Mouse (Mus musculus) liver, embryonic 11.5 days (tissue): ENCODE data around the gene Ctdsp1. TPM values are rescaled to one million over a fixed set of nuclear protein-coding genes. Genes with fewer than 3 reads are reported as not detected.
"Not testable (repeated sequence)": the region's sequence is repeated elsewhere in the genome, so short reads cannot be mapped to it uniquely, and the experiment has no call there.

ENCODE experiments used
- ATAC-seq: fragments of 200-750 bp; cut with Nextera tagmentation; replicated peaks from 2 replicates; pipeline ENCODE4 v1.8.0; 2017; ENCODE audit warnings: moderate number of reproducible peaks, mild to moderate bottlenecking, moderate TSS enrichment, moderate library complexity; ENCODE audit not compliant: low FRiP score
- DNase-seq: peaks from one replicate; pipeline ENCODE4 v3.0.0-alpha.2; 2017; ENCODE audit warnings: low spot score
- H3K27ac ChIP-seq: fragments of 300-500 bp; sonication (generic); 2 replicates; pipeline ENCODE4 v1.5.1; 2014; ENCODE audit warnings: mild to moderate bottlenecking, low read depth, low read length, control low read depth
- H3K27me3 ChIP-seq: fragments of 300-500 bp; sonication (generic); replicated peaks from 2 replicates; pipeline ENCODE4 v1.6.1; 2014; ENCODE audit warnings: low read length, mixed read lengths; ENCODE audit not compliant: control insufficient read depth, insufficient read depth
- H3K36me3 ChIP-seq: fragments of 300-500 bp; sonication (generic); 2 replicates; pipeline ENCODE4 v1.6.1; 2014; ENCODE audit warnings: mild to moderate bottlenecking, low read length, moderate library complexity, mixed read lengths; ENCODE audit not compliant: control insufficient read depth, insufficient read depth
- H3K4me1 ChIP-seq: fragments of 300-500 bp; sonication (generic); replicated peaks from 2 replicates; pipeline ENCODE4 v1.6.1; 2014; ENCODE audit warnings: low read length, mixed read lengths; ENCODE audit not compliant: control insufficient read depth, insufficient read depth
- H3K4me2 ChIP-seq: fragments of 300-500 bp; sonication (generic); 2 replicates; pipeline ENCODE4 v1.6.1; 2014; ENCODE audit warnings: mild to moderate bottlenecking, control low read depth, moderate library complexity
- H3K4me3 ChIP-seq: fragments of 300-500 bp; sonication (generic); 2 replicates; pipeline ENCODE4 v1.5.1; 2014; ENCODE audit warnings: low read depth, low read length, control low read depth
- H3K9ac ChIP-seq: fragments of 300-500 bp; sonication (generic); 2 replicates; pipeline ENCODE4 v1.6.1; 2014; ENCODE audit warnings: low read depth, low read length, control low read depth
- H3K9me3 ChIP-seq: fragments of 300-500 bp; sonication (generic); 2 replicates; pipeline ENCODE4 v1.6.1; 2016; ENCODE audit warnings: low read length, inconsistent platforms, mixed read lengths; ENCODE audit not compliant: control insufficient read depth
- WGBS: fragments of 180-500 bp; shearing (Covaris S2); extraction: QIAGEN DNeasy Blood & Tissue Kit; methylation state at CpG from one replicate; pipeline ENCODE4 v1.1.7; 2014; 5-methylcytosine and 5-hydroxymethylcytosine counted together
- polyA plus RNA-seq: library from polyadenylated mRNA; unstranded; fragments of >200 nt; fragmentation: Nextera tagmentation; extraction: Ambion mirVana; gene quantifications from 2 replicates; pipeline ENCODE4 v1.2.1, GENCODE M21; 2014

The Ctdsp1 gene
- polyA plus RNA-seq, 1 experiment from 2014 or later = 71.1 TPM

GRCm38 (mm10) chr1:74391844-74392441 lies 634 bp downstream of the Ctdsp1 start:
- ATAC-seq = peak; percentile 61
- Histone ChIP-seq H3K27ac (peak overlapping the region; percentile 99), H3K4me1 (peaks cover 43% of the 10 kb centered on the region), H3K9me3 (no peaks in the 10 kb centered on the region), H3K36me3 (peaks cover 14% of the 10 kb centered on the region; the same call in 1 of the 2 replicates), H3K9ac (peak overlapping the region; percentile 89), H3K4me3 (peak overlapping the region; percentile 75), H3K4me2 (peak overlapping the region; percentile 100), H3K27me3 (no peaks in the 10 kb centered on the region)
- peak; percentile 85 for DNase-seq
- under 1% methylated on average over 48 of the region's 63 CpGs for WGBS

GRCm38 (mm10) chr1:74392446-74392994 lies 1.2 kb downstream of the Ctdsp1 start:
- Histone ChIP-seq H3K4me3 (peak overlapping the region; percentile 75), H3K36me3 (peaks cover 14% of the 10 kb centered on the region; the same call in 1 of the 2 replicates)
- peak; percentile 64 for DNase-seq

GRCm38 (mm10) chr1:74393010-74393409 lies 1.7 kb downstream of the Ctdsp1 start:
- no peak for ATAC-seq
- WGBS = 53% methylated on average over 7 of the region's 7 CpGs

More at GRCm38 (mm10) chr1:74392446-74392994, 1.2 kb downstream of the Ctdsp1 start:
- Histone ChIP-seq H3K27ac (peak overlapping the region; percentile 99), H3K27me3 (no peaks in the 10 kb centered on the region), H3K4me1 (peaks cover 39% of the 10 kb centered on the region), H3K9me3 (no peaks in the 10 kb centered on the region), H3K9ac (peak overlapping the region; percentile 89), H3K4me2 (peak overlapping the region; percentile 100)
- WGBS = 4% methylated on average over 16 of the region's 16 CpGs
- peak; percentile 6; the same call in 1 of the 2 replicates for ATAC-seq

GRCm38 (mm10) chr1:74393697-74394096 lies 2.4 kb downstream of the Ctdsp1 start:
- H3K9me3 ChIP-seq = no peaks in the 10 kb centered on the region
- 87% methylated on average over 9 of the region's 9 CpGs for WGBS
- no peaks in the 10 kb centered on the region for H3K27me3 ChIP-seq
- H3K9ac ChIP-seq = 0 out of 2 replicates have a peak overlapping the region, but pooled peaks have one; percentile 16
- ATAC-seq (no peak), DNase-seq (no peak)
- peak overlapping the region; percentile 75; the same call in 1 of the 2 replicates for H3K4me3 ChIP-seq
- peaks cover 40% of the 10 kb centered on the region for H3K4me1 ChIP-seq
- H3K27ac ChIP-seq = no peak overlapping the region
- H3K36me3 ChIP-seq = peaks cover 14% of the 10 kb centered on the region; the same call in 1 of the 2 replicates
- peak overlapping the region; percentile 100 for H3K4me2 ChIP-seq

More at GRCm38 (mm10) chr1:74393010-74393409, 1.7 kb downstream of the Ctdsp1 start:
- H3K36me3 ChIP-seq = peaks cover 14% of the 10 kb centered on the region; the same call in 1 of the 2 replicates
- DNase-seq = no peak
- peak overlapping the region; percentile 89 for H3K9ac ChIP-seq
- H3K27me3 ChIP-seq = no peaks in the 10 kb centered on the region
- H3K27ac ChIP-seq = peak overlapping the region; percentile 99
- H3K4me2 ChIP-seq = peak overlapping the region; percentile 100
- H3K4me1 ChIP-seq = peaks cover 39% of the 10 kb centered on the region
- no peaks in the 10 kb centered on the region for H3K9me3 ChIP-seq
- peak overlapping the region; percentile 75 for H3K4me3 ChIP-seq

GRCm38 (mm10) chr1:74394311-74394710 lies 3.0 kb downstream of the Ctdsp1 start:
- Histone ChIP-seq H3K36me3 (peaks cover 14% of the 10 kb centered on the region; the same call in 1 of the 2 replicates), H3K9me3 (no peaks in the 10 kb centered on the region), H3K4me2 (no peak overlapping the region), H3K4me3 (no peak overlapping the region), H3K9ac (no peak overlapping the region), H3K27me3 (no peaks in the 10 kb centered on the region), H3K4me1 (peaks cover 37% of the 10 kb centered on the region), H3K27ac (peak overlapping the region; percentile 38)
- WGBS = 87% methylated on average over 9 of the region's 9 CpGs
- ATAC-seq (no peak), DNase-seq (no peak)

- H3K4me2 ChIP-seq = no peak overlapping the region
- no peaks in the 10 kb centered on the region for H3K9me3 ChIP-seq
- 0 out of 2 replicates have a peak overlapping the region, but pooled peaks have one; percentile 9 for H3K9ac ChIP-seq
- peak overlapping the region; percentile 38 for H3K27ac ChIP-seq
- DNase-seq (no peak), ATAC-seq (no peak)
- peaks cover 32% of the 10 kb centered on the region for H3K4me1 ChIP-seq
- H3K4me3 ChIP-seq = no peak overlapping the region
- no peaks in the 10 kb centered on the region for H3K27me3 ChIP-seq
- WGBS = 90% methylated on average over 15 of the region's 15 CpGs
- peaks cover 14% of the 10 kb centered on the region; the same call in 1 of the 2 replicates for H3K36me3 ChIP-seq
Observed at GRCm38 (mm10) chr1:74394858-74395257, 3.5 kb downstream of the Ctdsp1 start.

GRCm38 (mm10) chr1:74395290-74395689 lies 4.0 kb downstream of the Ctdsp1 start:
- DNase-seq (no peak), ATAC-seq (no peak)
- Histone ChIP-seq H3K4me1 (peaks cover 27% of the 10 kb centered on the region), H3K4me2 (no peak overlapping the region), H3K36me3 (peaks cover 14% of the 10 kb centered on the region; the same call in 1 of the 2 replicates), H3K9ac (0 out of 2 replicates have a peak overlapping the region, but pooled peaks have one; percentile 9), H3K9me3 (no peaks in the 10 kb centered on the region), H3K4me3 (no peak overlapping the region), H3K27me3 (no peaks in the 10 kb centered on the region), H3K27ac (peak overlapping the region; percentile 38; the same call in 1 of the 2 replicates)
- WGBS = 88% methylated on average over 12 of the region's 13 CpGs

- H3K4me1 ChIP-seq = peaks cover 24% of the 10 kb centered on the region
- peak overlapping the region; percentile 86 for H3K4me2 ChIP-seq
- H3K27ac ChIP-seq = peak overlapping the region; percentile 92
- peak overlapping the region; percentile 53 for H3K4me3 ChIP-seq
- ATAC-seq, H3K27me3 ChIP-seq, H3K9me3 ChIP-seq, DNase-seq: not testable (repeated sequence)
- H3K9ac ChIP-seq = peak overlapping the region; percentile 51
- WGBS = 6% methylated on average over 11 of the region's 12 CpGs
- H3K36me3 ChIP-seq = peaks cover 14% of the 10 kb centered on the region; the same call in 1 of the 2 replicates
Observed at GRCm38 (mm10) chr1:74396456-74397222, 5.3 kb downstream of the Ctdsp1 start.
